Mouse (Mus musculus) gonadal fat pad, adult 2 months (tissue): ENCODE data around the gene Zzef1. TPM values are rescaled to one million over a fixed set of nuclear protein-coding genes. Genes with fewer than 3 reads are reported as not detected.

ENCODE experiments used
- DNase-seq: peaks from one replicate; pipeline ENCODE4 v3.0.0-alpha.2; 2012; ENCODE audit warnings: low read depth
- polyA plus RNA-seq: library from polyadenylated mRNA; depleted of rRNA; stranded (reverse); fragments of >200 nt; gene quantifications from 2 replicates; pipeline ENCODE4 v1.2.3, GENCODE M21; 2012

Zzef1 gene
- polyA plus RNA-seq, 1 experiment: 19.7 TPM

- peak; percentile 42 for DNase-seq
These were observed 121.4 kb downstream of the Zzef1 start for GRCm38 (mm10) chr11:72917299-72917996.

GRCm38 (mm10) chr11:72923116-72923515, 127.1 kb downstream of the Zzef1 start:
- peak; percentile 34 for DNase-seq

GRCm38 (mm10) chr11:72924458-72924857, 128.4 kb downstream of the Zzef1 start:
- DNase-seq: no peak

GRCm38 (mm10) chr11:72925067-72925466, 129.0 kb downstream of the Zzef1 start:
- peak; percentile 59 for DNase-seq

GRCm38 (mm10) chr11:72926226-72926890, 130.3 kb downstream of the Zzef1 start:
- DNase-seq: no peak

- no peak for DNase-seq
These were observed 132.5 kb downstream of the Zzef1 start for GRCm38 (mm10) chr11:72928516-72928915.

GRCm38 (mm10) chr11:72940208-72941143, 144.4 kb downstream of the Zzef1 start:
- DNase-seq: no peak

GRCm38 (mm10) chr11:72944996-72945793, 149.2 kb downstream of the Zzef1 start:
- no peak for DNase-seq

- no peak for DNase-seq
These were observed 150.0 kb downstream of the Zzef1 start for GRCm38 (mm10) chr11:72945875-72946559.

GRCm38 (mm10) chr11:72946560-72947119, 150.6 kb downstream of the Zzef1 start:
- no peak for DNase-seq

- no peak for DNase-seq
These were observed 151.8 kb downstream of the Zzef1 start for GRCm38 (mm10) chr11:72947840-72948239.

GRCm38 (mm10) chr11:72948254-72948653, 152.2 kb downstream of the Zzef1 start:
- no peak for DNase-seq

- peak; percentile 57 for DNase-seq
These were observed 155.3 kb downstream of the Zzef1 start for GRCm38 (mm10) chr11:72951137-72952000.

- DNase-seq: peak; percentile 47
These were observed 156.2 kb downstream of the Zzef1 start for GRCm38 (mm10) chr11:72952226-72952625.

GRCm38 (mm10) chr11:72952697-72953096, 156.7 kb downstream of the Zzef1 start:
- no peak for DNase-seq

- no peak for DNase-seq
These were observed 157.1 kb downstream of the Zzef1 start for GRCm38 (mm10) chr11:72953116-72953439.

GRCm38 (mm10) chr11:72953440-72954151, 157.6 kb downstream of the Zzef1 start:
- no peak for DNase-seq

GRCm38 (mm10) chr11:72954216-72954615, 158.2 kb downstream of the Zzef1 start:
- no peak for DNase-seq
